Mouse (Mus musculus) kidney, adult 10 weeks (tissue): ENCODE results near the gene Mrgpra4. TPM values are rescaled to one million over a fixed set of nuclear protein-coding genes. Genes with fewer than 3 reads are reported as not detected.

Experiments
- polyA plus RNA-seq: library from polyadenylated mRNA; stranded (reverse); fragments of 350-450 nt; fragmentation: Illumina TruSeq; extraction: RNeasy Lipid Tissue Mini Kit (QIAGEN cat#74804); gene quantifications from one replicate; pipeline ENCODE4 v1.2.3, GENCODE M21; 2014; ENCODE audit warnings: low read depth, low replicate concordance

The Mrgpra4 gene
- not detected for polyA plus RNA-seq

GRCm38 (mm10) chr7:47981995-47982394, at the start of gene Mrgpra4:
TSS of gene Mrgpra4 (minus strand) at chr7:47982095.

GRCm38 (mm10) chr7:48027497-48027896, 45.6 kb upstream of the Mrgpra4 start, which contains the start of gene Mrgprx1:
TSS of gene Mrgprx1 (minus strand) at chr7:48027597.

Other genes starting within 250 kb of the Mrgpra4 start
- gene Mrgprx1, start 45.5 kb upstream of the Mrgpra4 start, polyA plus RNA-seq = not detected
- gene Mrgprb5, start 186.9 kb upstream of the Mrgpra4 start, polyA plus RNA-seq = not detected
- gene Mrgprb4, start 217.2 kb upstream of the Mrgpra4 start, polyA plus RNA-seq = not detected